Mouse (Mus musculus) heart, embryonic 16.5 days (tissue): ENCODE measurements around the gene Atl1. TPM values are rescaled to one million over a fixed set of nuclear protein-coding genes. Genes with fewer than 3 reads are reported as not detected.

Source experiments
- ATAC-seq: fragments of 200-750 bp; cut with Nextera tagmentation; replicated peaks from 2 replicates; pipeline ENCODE4 v1.8.0; 2017; ENCODE audit warnings: moderate number of reproducible peaks; ENCODE audit not compliant: insufficient read depth, low FRiP score; ENCODE audit errors: extremely low read depth
- H3K27ac ChIP-seq: fragments of 300-500 bp; sonication (generic); 2 replicates; pipeline ENCODE4 v1.5.1; 2014; ENCODE audit warnings: mild to moderate bottlenecking, low read length, control low read depth, moderate library complexity
- H3K27me3 ChIP-seq: fragments of 300-500 bp; sonication (generic); 2 replicates; pipeline ENCODE4 v1.6.1; 2014; ENCODE audit warnings: low read length, mixed read lengths; ENCODE audit not compliant: control insufficient read depth, insufficient read depth
- H3K36me3 ChIP-seq: fragments of 300-500 bp; sonication (generic); 2 replicates; pipeline ENCODE4 v1.6.1; 2014; ENCODE audit not compliant: control insufficient read depth, insufficient read depth
- H3K4me1 ChIP-seq: fragments of 300-500 bp; sonication (generic); 2 replicates; pipeline ENCODE4 v1.6.1; 2014; ENCODE audit warnings: low read length, mixed read lengths; ENCODE audit not compliant: control insufficient read depth, insufficient read depth
- H3K4me2 ChIP-seq: fragments of 300-500 bp; sonication (generic); 2 replicates; pipeline ENCODE4 v1.6.1; 2014; ENCODE audit warnings: low read depth, mild to moderate bottlenecking, control low read depth, low read length
- H3K4me3 ChIP-seq: fragments of 300-500 bp; sonication (generic); 2 replicates; pipeline ENCODE4 v1.5.1; 2014; ENCODE audit warnings: mild to moderate bottlenecking, control low read depth, low read length
- H3K9ac ChIP-seq: fragments of 300-500 bp; sonication (generic); 2 replicates; pipeline ENCODE4 v1.6.1; 2014; ENCODE audit warnings: low read length, control low read depth
- H3K9me3 ChIP-seq: fragments of 300-500 bp; sonication (generic); replicated peaks from 2 replicates; pipeline ENCODE4 v1.6.1; 2016; ENCODE audit warnings: low read length; ENCODE audit not compliant: control insufficient read depth
- WGBS: fragments of 180-500 bp; shearing (Covaris S2); extraction: QIAGEN DNeasy Blood & Tissue Kit; methylation state at CpG from one replicate; pipeline ENCODE4 v1.1.7; 2014; 5-methylcytosine and 5-hydroxymethylcytosine counted together
- polyA plus RNA-seq: library from polyadenylated mRNA; unstranded; fragments of >200 nt; fragmentation: Nextera tagmentation; extraction: Ambion mirVana; gene quantifications from 2 replicates; pipeline ENCODE4 v1.2.1, GENCODE M21; 2015

Atl1 gene
- polyA plus RNA-seq, 1 experiment from 2014 or later = 6.1 TPM

- no peaks in the 10 kb centered on the region for H3K4me1 ChIP-seq
- no peak overlapping the region for H3K4me3 ChIP-seq
- 66% methylated on average over 2 of the region's 2 CpGs for WGBS
- H3K9me3 ChIP-seq = no peaks in the 10 kb centered on the region
- H3K9ac ChIP-seq = no peak overlapping the region
- H3K4me2 ChIP-seq = no peak overlapping the region
- ATAC-seq = no peak
- H3K27ac ChIP-seq = no peak overlapping the region
- no peaks in the 10 kb centered on the region for H3K27me3 ChIP-seq
- H3K36me3 ChIP-seq = no peaks in the 10 kb centered on the region
These were observed 25.5 kb downstream of the Atl1 start for GRCm38 (mm10) chr12:69917870-69918269.

- no peaks in the 10 kb centered on the region for H3K27me3 ChIP-seq
- H3K36me3 ChIP-seq = no peaks in the 10 kb centered on the region
- WGBS = 69% methylated on average over 1 of the region's 1 CpGs
- H3K27ac ChIP-seq = no peak overlapping the region
- ATAC-seq = no peak
- H3K9ac ChIP-seq = no peak overlapping the region
- H3K4me2 ChIP-seq = no peak overlapping the region
- no peaks in the 10 kb centered on the region for H3K4me1 ChIP-seq
- no peaks in the 10 kb centered on the region for H3K9me3 ChIP-seq
- no peak overlapping the region for H3K4me3 ChIP-seq
These were observed 29.7 kb downstream of the Atl1 start for GRCm38 (mm10) chr12:69922099-69922498.

GRCm38 (mm10) chr12:69923128-69923527 is 30.7 kb downstream of the Atl1 start:
- no peaks in the 10 kb centered on the region for H3K27me3 ChIP-seq
- no peaks in the 10 kb centered on the region for H3K36me3 ChIP-seq
- no peaks in the 10 kb centered on the region for H3K9me3 ChIP-seq
- WGBS = 75% methylated on average over 3 of the region's 3 CpGs
- H3K4me1 ChIP-seq = no peaks in the 10 kb centered on the region
- no peak overlapping the region for H3K27ac ChIP-seq
- no peak overlapping the region for H3K4me2 ChIP-seq
- ATAC-seq = no peak
- H3K9ac ChIP-seq = no peak overlapping the region
- H3K4me3 ChIP-seq = no peak overlapping the region

- 52% methylated on average over 3 of the region's 3 CpGs for WGBS
- Histone ChIP-seq H3K9me3 (no peaks in the 10 kb centered on the region), H3K36me3 (no peaks in the 10 kb centered on the region), H3K4me1 (no peaks in the 10 kb centered on the region), H3K4me3 (no peak overlapping the region), H3K27me3 (no peaks in the 10 kb centered on the region), H3K9ac (no peak overlapping the region), H3K27ac (no peak overlapping the region), H3K4me2 (no peak overlapping the region)
- ATAC-seq = no peak
These were observed 31.2 kb downstream of the Atl1 start for GRCm38 (mm10) chr12:69923603-69924002.

- H3K9me3 ChIP-seq = no peaks in the 10 kb centered on the region
- H3K4me1 ChIP-seq = no peaks in the 10 kb centered on the region
- 18% methylated on average over 5 of the region's 5 CpGs for WGBS
- no peak overlapping the region for H3K4me2 ChIP-seq
- no peak for ATAC-seq
- H3K27me3 ChIP-seq = no peaks in the 10 kb centered on the region
- H3K9ac ChIP-seq = no peak overlapping the region
- no peaks in the 10 kb centered on the region for H3K36me3 ChIP-seq
- no peak overlapping the region for H3K27ac ChIP-seq
- H3K4me3 ChIP-seq = no peak overlapping the region
These were observed 31.6 kb downstream of the Atl1 start for GRCm38 (mm10) chr12:69924012-69924411.

- H3K9ac ChIP-seq = no peak overlapping the region
- 37% methylated on average over 7 of the region's 7 CpGs for WGBS
These were observed 34.3 kb downstream of the Atl1 start for GRCm38 (mm10) chr12:69926716-69927115.

GRCm38 (mm10) chr12:69937731-69938130 is 45.3 kb downstream of the Atl1 start:
- Histone ChIP-seq H3K4me1 (no peaks in the 10 kb centered on the region), H3K9ac (no peak overlapping the region), H3K4me3 (no peak overlapping the region), H3K4me2 (no peak overlapping the region), H3K27me3 (no peaks in the 10 kb centered on the region), H3K36me3 (peaks cover 2% of the 10 kb centered on the region; the same call in 1 of the 2 replicates), H3K27ac (no peak overlapping the region), H3K9me3 (no peaks in the 10 kb centered on the region)
- WGBS = 65% methylated on average over 5 of the region's 5 CpGs
- ATAC-seq = no peak

More at GRCm38 (mm10) chr12:69926716-69927115, 34.3 kb downstream of the Atl1 start:
- ATAC-seq = no peak
- no peak overlapping the region for H3K27ac ChIP-seq
- H3K36me3 ChIP-seq = no peaks in the 10 kb centered on the region
- H3K4me2 ChIP-seq = no peak overlapping the region
- no peak overlapping the region for H3K4me3 ChIP-seq
- H3K4me1 ChIP-seq = no peaks in the 10 kb centered on the region
- no peaks in the 10 kb centered on the region for H3K9me3 ChIP-seq
- no peaks in the 10 kb centered on the region for H3K27me3 ChIP-seq

GRCm38 (mm10) chr12:69939291-69939690 is 46.9 kb downstream of the Atl1 start:
- ATAC-seq = no peak
- H3K36me3 ChIP-seq = peaks cover 2% of the 10 kb centered on the region; the same call in 1 of the 2 replicates
- no peak overlapping the region for H3K4me2 ChIP-seq
- H3K27ac ChIP-seq = no peak overlapping the region
- 47% methylated on average over 2 of the region's 2 CpGs for WGBS
- no peaks in the 10 kb centered on the region for H3K9me3 ChIP-seq
- H3K4me1 ChIP-seq = no peaks in the 10 kb centered on the region
- no peak overlapping the region for H3K4me3 ChIP-seq
- no peaks in the 10 kb centered on the region for H3K27me3 ChIP-seq
- no peak overlapping the region for H3K9ac ChIP-seq

- no peak for ATAC-seq
These were observed 49.4 kb downstream of the Atl1 start for GRCm38 (mm10) chr12:69941655-69942329.

More at GRCm38 (mm10) chr12:69941655-69942329, 49.4 kb downstream of the Atl1 start:
- Histone ChIP-seq H3K27me3 (no peaks in the 10 kb centered on the region), H3K4me2 (no peak overlapping the region), H3K4me3 (no peak overlapping the region), H3K27ac (no peak overlapping the region), H3K9ac (no peak overlapping the region), H3K36me3 (peaks cover 2% of the 10 kb centered on the region; the same call in 1 of the 2 replicates), H3K9me3 (no peaks in the 10 kb centered on the region), H3K4me1 (no peaks in the 10 kb centered on the region)
- 50% methylated on average over 1 of the region's 1 CpGs for WGBS
